Mouse (Mus musculus): Measurements from ENCODE around the gene Wdr60.

- TF ChIP-seq SMC3 (IDR thresholded peaks at IDR 0.05; ENCODE audit: low read depth, low read length), result no peak
- TF ChIP-seq CTCF (conservative IDR thresholded peaks at IDR 0.05 in 1 of 2, IDR thresholded peaks at IDR 0.05 in 1 of 2; ENCODE audit: low read depth in 2 of 2, low read length in 2 of 2), result no peak
- TF ChIP-seq NRF1 (IDR thresholded peaks at IDR 0.05; ENCODE audit: low read depth, low read length), result no peak
- TF ChIP-seq E2F4 (IDR thresholded peaks at IDR 0.05; ENCODE audit: insufficient replicate concordance, low read depth, low read length), result no peak
- TF ChIP-seq POLR2A (IDR thresholded peaks at IDR 0.05; ENCODE audit: low read depth, low read length), result no peak
These were observed 24.5 kb downstream of the Wdr60 start for GRCm38 (mm10) chr12:116238370-116238769.

All from CH12.LX (cell line).